Mouse (Mus musculus) CH12.LX (cell line): ENCODE measurements around the gene Atg4b. TPM values are rescaled to one million over a fixed set of nuclear protein-coding genes. Genes with fewer than 3 reads are reported as not detected.
"Not testable (repeated sequence)": the region's sequence is repeated elsewhere in the genome, so short reads cannot be mapped to it uniquely, and the experiment has no call there.

Experiments
- DNase-seq: peaks from one replicate; pipeline ENCODE4 v3.0.0-alpha.2; 2013; ENCODE audit errors: extremely low read depth
- H3K27ac ChIP-seq: 2 replicates; pipeline ENCODE4 v1.5.1; 2012; ENCODE audit warnings: low read depth, mild to moderate bottlenecking, control low read depth, moderate library complexity; ENCODE audit not compliant: insufficient read depth
- H3K27me3 ChIP-seq: replicated peaks from 2 replicates; pipeline ENCODE3; 2012; ENCODE audit warnings: inconsistent platforms
- H3K36me3 ChIP-seq, 2 experiments: replicated peaks in 1 of 2; 2 replicates each; pipeline versions ENCODE3 to v1.6.1; 2012; ENCODE audit warnings: inconsistent platforms in 1 of 2, low read length in 1 of 2, mild to moderate bottlenecking in 1 of 2, mixed read lengths in 1 of 2, moderate library complexity in 1 of 2; ENCODE audit not compliant: control insufficient read depth in 1 of 2, insufficient read depth in 1 of 2
- H3K4me1 ChIP-seq, 2 experiments: 2 replicates each; pipeline ENCODE4 v1.6.1; 2012; ENCODE audit warnings: inconsistent platforms in 1 of 2, moderate library complexity in 1 of 2; ENCODE audit not compliant: insufficient read depth in 2 of 2, control insufficient read depth in 1 of 2
- H3K4me2 ChIP-seq: 2 replicates; pipeline ENCODE4 v1.6.1; 2012; ENCODE audit warnings: low read depth, mild to moderate bottlenecking, control low read depth; ENCODE audit not compliant: poor library complexity, insufficient read depth, severe bottlenecking
- H3K4me3 ChIP-seq, 3 experiments: fragments of 150-350 bp in 1 of 3; sonication (generic) in 1 of 3; replicated peaks in 1 of 3; 2 replicates each; pipeline versions ENCODE3 to v1.5.1; 2011 to 2012; ENCODE audit warnings: low read depth in 2 of 3, low read length in 2 of 3, mild to moderate bottlenecking in 2 of 3, moderate library complexity in 2 of 3, control low read depth in 1 of 3, improper control_type of control experiment in 1 of 3, inconsistent platforms in 1 of 3, mixed read lengths in 1 of 3; ENCODE audit not compliant: poor library complexity in 1 of 3
- H3K79me2 ChIP-seq: replicated peaks from 2 replicates; pipeline ENCODE4 v1.6.1; 2012; ENCODE audit warnings: mild to moderate bottlenecking, moderate library complexity; ENCODE audit not compliant: control insufficient read depth, poor library complexity, insufficient read depth, severe bottlenecking; ENCODE audit errors: extremely low read depth
- H3K9ac ChIP-seq: 2 replicates; pipeline ENCODE4 v1.6.1; 2012; ENCODE audit warnings: low read depth, mild to moderate bottlenecking, control low read depth, moderate library complexity; ENCODE audit not compliant: insufficient read depth
- H3K9me3 ChIP-seq: replicated peaks from 2 replicates; pipeline ENCODE3; 2012; ENCODE audit warnings: low read length, inconsistent platforms, mixed read lengths
- CHD1 ChIP-seq: IDR thresholded peaks from 2 replicates; pipeline ENCODE4 v1.6.1; 2012; ENCODE audit warnings: low read depth, low read length, improper control_type of control experiment, inconsistent platforms
- CTCF ChIP-seq, 2 experiments: IDR thresholded peaks in 1 of 2; conservative IDR thresholded peaks in 1 of 2; 2 replicates each; pipeline ENCODE4 v1.5.1; 2011 to 2012; ENCODE audit warnings: low read depth in 2 of 2, low read length in 2 of 2, improper control_type of control experiment in 1 of 2, inconsistent platforms in 1 of 2, mild to moderate bottlenecking in 1 of 2, moderate library complexity in 1 of 2
- ELF1 ChIP-seq: IDR thresholded peaks from 2 replicates; pipeline ENCODE4 v1.6.1; 2014; ENCODE audit warnings: low read depth, mild to moderate bottlenecking, inconsistent platforms, low read length, improper control_type of control experiment
- EP300 ChIP-seq: IDR thresholded peaks from 2 replicates; pipeline ENCODE4 v1.6.1; 2011; ENCODE audit warnings: low read length, improper control_type of control experiment
- GABPA ChIP-seq: IDR thresholded peaks from 2 replicates; pipeline ENCODE4 v1.6.1; 2012; ENCODE audit warnings: low read depth, low read length, improper control_type of control experiment, inconsistent platforms; ENCODE audit not compliant: insufficient replicate concordance
- HCFC1 ChIP-seq: IDR thresholded peaks from 2 replicates; pipeline ENCODE4 v1.6.1; 2012; ENCODE audit warnings: low read depth, mild to moderate bottlenecking, inconsistent platforms, low read length, improper control_type of control experiment
- IRF4 ChIP-seq: IDR thresholded peaks from 2 replicates; pipeline ENCODE4 v1.6.1; 2014; ENCODE audit warnings: low read depth, mild to moderate bottlenecking, inconsistent platforms, low read length, improper control_type of control experiment
- JUN ChIP-seq: IDR thresholded peaks from 2 replicates; pipeline ENCODE4 v1.6.1; 2011; ENCODE audit warnings: low read depth, mild to moderate bottlenecking, low read length, improper control_type of control experiment, moderate library complexity; ENCODE audit not compliant: insufficient read depth
- KAT2A ChIP-seq: IDR thresholded peaks from 2 replicates; pipeline ENCODE4 v1.6.1; 2012; ENCODE audit warnings: low read length, improper control_type of control experiment, inconsistent platforms; ENCODE audit not compliant: insufficient replicate concordance
- MAFK ChIP-seq: IDR thresholded peaks from 2 replicates; pipeline ENCODE4 v1.6.1; 2011; ENCODE audit warnings: low read length, improper control_type of control experiment; ENCODE audit not compliant: insufficient replicate concordance
- MAX ChIP-seq: IDR thresholded peaks from 2 replicates; pipeline ENCODE4 v1.6.1; 2011; ENCODE audit warnings: low read length, improper control_type of control experiment
- MXI1 ChIP-seq: IDR thresholded peaks from 2 replicates; pipeline ENCODE4 v1.6.1; 2011; ENCODE audit warnings: mild to moderate bottlenecking, low read depth, low read length, improper control_type of control experiment
- MYC ChIP-seq: IDR thresholded peaks from 2 replicates; pipeline ENCODE4 v1.6.1; 2011; ENCODE audit warnings: low read depth, mild to moderate bottlenecking, improper control_type of control experiment, low read length
- NELFE ChIP-seq: IDR thresholded peaks from 2 replicates; pipeline ENCODE4 v1.6.1; 2011; ENCODE audit warnings: low read depth, low read length, improper control_type of control experiment
- RCOR1 ChIP-seq: conservative IDR thresholded peaks from 2 replicates; pipeline ENCODE4 v1.6.1; 2012; ENCODE audit warnings: low read depth, mild to moderate bottlenecking, inconsistent platforms, low read length, improper control_type of control experiment
- TCF12 ChIP-seq: IDR thresholded peaks from 2 replicates; pipeline ENCODE4 v1.6.1; 2014; ENCODE audit warnings: low read depth, mild to moderate bottlenecking, inconsistent platforms, low read length, improper control_type of control experiment
- USF1 ChIP-seq: IDR thresholded peaks from 2 replicates; pipeline ENCODE4 v1.6.1; 2014; ENCODE audit warnings: low read depth, mild to moderate bottlenecking, inconsistent platforms, low read length, improper control_type of control experiment
- ZC3H11A ChIP-seq: IDR thresholded peaks from 2 replicates; pipeline ENCODE4 v1.6.1; 2012; ENCODE audit warnings: low read depth, mild to moderate bottlenecking, inconsistent platforms, low read length, improper control_type of control experiment
- ZMIZ1 ChIP-seq: IDR thresholded peaks from 2 replicates; pipeline ENCODE4 v1.6.1; 2012; ENCODE audit warnings: low read depth, mild to moderate bottlenecking, inconsistent platforms, low read length, improper control_type of control experiment
- dilution Hi-C: fragments of 300-500 bp; cut with MboI; formaldehyde crosslinking; loops from 2 replicates; pipeline ENCODE4 v1.14.3; 2020; ENCODE audit warnings: low sequenced_read_pairs; ENCODE audit not compliant: extremely low pct_unique_long_range_greater_than_20kb, extremely low pct_ligation_motif_present
- in situ Hi-C: fragments of 300-500 bp; cut with MboI; formaldehyde crosslinking; loops from 3 replicates; pipeline ENCODE4 v1.14.3; 2019; ENCODE audit warnings: low sequenced_read_pairs, low pct_ligation_motif_present, low pct_unique_long_range_greater_than_20kb, mixed read lengths
- polyA plus RNA-seq: library from polyadenylated mRNA; unstranded; fragments of >175 nt; gene quantifications from 2 replicates; pipeline ENCODE4 v1.2.1, GENCODE M21; 2012; ENCODE audit warnings: low read depth; ENCODE audit not compliant: insufficient read length
- total RNA-seq, 2 experiments: library from RNA; depleted of rRNA; stranded (reverse); fragments of 300-350 nt in 1 of 2; fragments of >200 nt in 1 of 2; gene quantifications; 2 replicates each; pipeline ENCODE4 v1.2.3; 2012 to 2014

Gene Atg4b
- total and polyA plus RNA-seq, 3 experiments = 20.1 to 55.1 (median 21.4) TPM

DNA sequence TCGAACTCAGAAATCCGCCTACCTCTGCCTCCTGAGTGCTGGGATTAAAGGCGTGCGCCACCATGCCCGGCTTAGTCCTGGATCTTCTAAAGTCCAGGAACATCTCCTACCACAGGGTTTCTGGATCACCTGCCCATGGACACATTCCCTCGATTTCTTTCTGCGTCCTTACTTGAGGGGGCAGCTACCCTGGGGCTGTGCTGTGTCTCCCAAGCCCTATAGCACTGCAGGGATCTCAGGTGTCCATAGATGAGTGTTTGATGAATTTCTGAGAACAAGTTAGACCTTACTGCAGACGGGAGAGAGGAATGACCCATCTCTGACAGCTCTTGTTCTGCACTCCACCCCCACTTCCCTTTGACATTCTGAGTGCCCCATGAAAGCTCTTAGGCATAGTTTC, 86.0 kb downstream of the Atg4b start:
- H3K4me1 ChIP-seq = peaks cover 0 to 6% of the 10 kb centered on the region in 2 experiments; a peak in 2 of 4 replicates
- dilution Hi-C loops (no loop called here), in situ Hi-C loops (no loop called here)
- H3K9ac ChIP-seq = no peak overlapping the region
- DNase-seq = no peak
- no peak overlapping the region for H3K4me2 ChIP-seq
- no peaks in the 10 kb centered on the region for H3K9me3 ChIP-seq
- H3K79me2 ChIP-seq = no peaks in the 10 kb centered on the region
- H3K4me3 ChIP-seq = no peak overlapping the region
- H3K27me3 ChIP-seq = no peaks in the 10 kb centered on the region
- TF ChIP-seq GABPA (no peak), USF1 (no peak), KAT2A (no peak), RCOR1 (no peak), JUN (no peak), ZC3H11A (no peak), MAFK (no peak), TCF12 (no peak), MYC (no peak), NELFE (no peak), EP300 (no peak), ELF1 (no peak), CTCF (conservative IDR thresholded peaks at IDR 0.05 in 1 of 2, IDR thresholded peaks at IDR 0.05 in 1 of 2; ENCODE audit: low read depth in 2 of 2, low read length in 2 of 2) (no peak), MAX (no peak), ZMIZ1 (no peak), IRF4 (no peak), CHD1 (no peak), HCFC1 (no peak), MXI1 (no peak)
- peaks cover 16 to 39% of the 10 kb centered on the region in 2 experiments for H3K36me3 ChIP-seq
- H3K27ac ChIP-seq = no peak overlapping the region

DNA sequence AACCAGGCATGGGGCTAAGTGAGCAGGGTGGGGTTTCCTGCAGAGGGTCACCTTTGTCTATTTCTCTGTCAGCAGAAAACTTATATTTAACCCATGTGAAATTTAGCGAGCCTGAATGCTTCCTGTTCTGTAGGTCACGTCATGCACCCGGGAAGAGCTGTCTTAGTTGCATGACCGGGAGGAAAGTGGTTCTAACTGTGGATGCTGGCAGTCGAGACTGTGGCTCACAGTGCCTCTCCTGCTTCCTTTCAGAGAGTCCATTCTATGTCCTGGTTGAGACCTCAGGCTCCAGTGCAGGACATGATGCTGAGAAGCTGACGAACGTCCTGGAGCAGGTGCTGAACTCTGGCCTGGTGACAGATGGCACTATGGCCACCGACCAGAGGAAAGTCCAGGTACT, 87.3 kb downstream of the Atg4b start:
- H3K79me2 ChIP-seq, H3K27me3 ChIP-seq, H3K9me3 ChIP-seq, H3K27ac ChIP-seq, in situ Hi-C loops, DNase-seq, H3K4me2 ChIP-seq, H3K9ac ChIP-seq, H3K4me1 ChIP-seq, dilution Hi-C loops, H3K4me3 ChIP-seq: not testable (repeated sequence)
- peaks cover 16 to 37% of the 10 kb centered on the region in 2 experiments for H3K36me3 ChIP-seq

Other genes starting within 250 kb of the Atg4b start
- 1.8 and 2.4 TPM in 2 replicates for gene Farp2, start 239.4 kb upstream of the Atg4b start, total RNA-seq (2012; rRNA removed)
- gene Farp2, start 239.4 kb upstream of the Atg4b start, total RNA-seq (2014; rRNA removed) = 0.58 and 0.89 TPM in 2 replicates
- gene Farp2, start 239.4 kb upstream of the Atg4b start, polyA plus RNA-seq = 1.6 and 2.1 TPM in 2 replicates
- 34.9 and 45.1 TPM in 2 replicates for gene Stk25, start 92.8 kb upstream of the Atg4b start, total RNA-seq (2012; rRNA removed)
- gene Stk25, start 92.8 kb upstream of the Atg4b start, total RNA-seq (2014; rRNA removed) = 32.0 and 35.8 TPM in 2 replicates
- 24.9 and 31.1 TPM in 2 replicates for gene Stk25, start 92.8 kb upstream of the Atg4b start, polyA plus RNA-seq
- 0.08 and 0.17 TPM in 2 replicates for gene Bok, start 65.8 kb upstream of the Atg4b start, total RNA-seq (2012; rRNA removed)
- gene Bok, start 65.8 kb upstream of the Atg4b start, total RNA-seq (2014; rRNA removed) = not detected in 2 replicates
- not detected in 2 replicates for gene Bok, start 65.8 kb upstream of the Atg4b start, polyA plus RNA-seq
- 45.3 and 50.2 TPM in 2 replicates for gene Thap4, start 3.4 kb downstream of the Atg4b start, total RNA-seq (2012; rRNA removed)
- 32.4 and 35.8 TPM in 2 replicates for gene Thap4, start 3.4 kb downstream of the Atg4b start, total RNA-seq (2014; rRNA removed)
- gene Thap4, start 3.4 kb downstream of the Atg4b start, polyA plus RNA-seq = 52.4 and 53.0 TPM in 2 replicates
- gene Dtymk, start 50.4 kb downstream of the Atg4b start, total RNA-seq (2012; rRNA removed) = 168 and 204 TPM in 2 replicates
- gene Dtymk, start 50.4 kb downstream of the Atg4b start, total RNA-seq (2014; rRNA removed) = 278 and 286 TPM in 2 replicates
- gene Dtymk, start 50.4 kb downstream of the Atg4b start, polyA plus RNA-seq = 196 TPM in 2 replicates
- 13.7 and 16.9 TPM in 2 replicates for gene Ing5, start 52.5 kb downstream of the Atg4b start, total RNA-seq (2012; rRNA removed)
- gene Ing5, start 52.5 kb downstream of the Atg4b start, total RNA-seq (2014; rRNA removed) = 16.2 and 16.3 TPM in 2 replicates
- 18.7 and 24.6 TPM in 2 replicates for gene Ing5, start 52.5 kb downstream of the Atg4b start, polyA plus RNA-seq
- 12.1 and 14.3 TPM in 2 replicates for gene D2hgdh, start 73.4 kb downstream of the Atg4b start, total RNA-seq (2012; rRNA removed)
- 10.3 and 13.1 TPM in 2 replicates for gene D2hgdh, start 73.4 kb downstream of the Atg4b start, total RNA-seq (2014; rRNA removed)
- gene D2hgdh, start 73.4 kb downstream of the Atg4b start, polyA plus RNA-seq = 10.2 and 11.1 TPM in 2 replicates
- gene Gal3st2, start 109.8 kb downstream of the Atg4b start, total RNA-seq (2012; rRNA removed) = 0.04 TPM in 1 of 2 replicates, not detected in the other
- gene Gal3st2, start 109.8 kb downstream of the Atg4b start, total RNA-seq (2014; rRNA removed) = not detected in 2 replicates
- gene Gal3st2, start 109.8 kb downstream of the Atg4b start, polyA plus RNA-seq = not detected in 2 replicates
- gene Gal3st2b, start 166.8 kb downstream of the Atg4b start, total RNA-seq (2012; rRNA removed) = not detected in 2 replicates
- not detected in 2 replicates for gene Gal3st2b, start 166.8 kb downstream of the Atg4b start, total RNA-seq (2014; rRNA removed)
- gene Gal3st2b, start 166.8 kb downstream of the Atg4b start, polyA plus RNA-seq = not detected in 2 replicates
- not detected in 2 replicates for gene Gal3st2c, start 239.0 kb downstream of the Atg4b start, total RNA-seq (2012; rRNA removed)
- not detected in 2 replicates for gene Gal3st2c, start 239.0 kb downstream of the Atg4b start, total RNA-seq (2014; rRNA removed)
- gene Gal3st2c, start 239.0 kb downstream of the Atg4b start, polyA plus RNA-seq = not detected in 2 replicates